Mouse (Mus musculus) embryonic fibroblast, embryonic 13.5 days (primary cell): ENCODE results near the gene Fam107b.

ENCODE experiments used
- CTCF ChIP-seq: IDR thresholded peaks from 2 replicates; pipeline ENCODE4 v1.5.1; 2011; ENCODE audit warnings: mild to moderate bottlenecking, control low read depth, low read length, moderate library complexity, borderline replicate concordance; ENCODE audit not compliant: insufficient read depth
- POLR2A ChIP-seq: IDR thresholded peaks from 2 replicates; pipeline ENCODE4 v1.6.1; 2011; ENCODE audit warnings: low read depth, mild to moderate bottlenecking, control low read depth, low read length, moderate library complexity

GRCm38 (mm10) chr2:3737917-3738694 lies 167.8 kb downstream of the Fam107b start:
- no peak for TF ChIP-seq CTCF
- no peak for TF ChIP-seq POLR2A
